Mouse (Mus musculus) layer of hippocampus, postnatal 36 days (tissue): Measurements from ENCODE around the gene Usp49. TPM values are rescaled to one million over a fixed set of nuclear protein-coding genes. Genes with fewer than 3 reads are reported as not detected.

Source experiments
- DNase-seq, 2 experiments: peaks; one replicate each; pipeline ENCODE4 v3.0.0; 2022
- total RNA-seq, 2 experiments: library from RNA; stranded (reverse); gene quantifications; 2 replicates each; pipeline ENCODE4 v1.2.3; 2021

Gene Usp49
- total RNA-seq, 2 experiments from 2014 or later = 10.5 to 11.5 TPM

- peak; percentile 96 for DNase-seq
Measured at GRCm38 (mm10) chr17:47694503-47695336, 64.2 kb downstream of the Usp49 start, which contains the start of gene Prickle4. Prickle4 (minus strand) TSS chr17:47694736.

- no peak for DNase-seq
Measured at GRCm38 (mm10) chr17:47695337-47695710, 64.8 kb downstream of the Usp49 start.

GRCm38 (mm10) chr17:47698156-47698555, 67.7 kb downstream of the Usp49 start:
- no peak for DNase-seq

GRCm38 (mm10) chr17:47699055-47699454, 68.6 kb downstream of the Usp49 start:
- no peak for DNase-seq

GRCm38 (mm10) chr17:47701793-47702192, 71.3 kb downstream of the Usp49 start:
- DNase-seq = no peak

- DNase-seq = no peak
Measured at GRCm38 (mm10) chr17:47702548-47703345, 72.3 kb downstream of the Usp49 start.

GRCm38 (mm10) chr17:47703556-47703955, 73.1 kb downstream of the Usp49 start:
- no peak for DNase-seq

- no peak for DNase-seq
Measured at GRCm38 (mm10) chr17:47704692-47705091, 74.2 kb downstream of the Usp49 start.

GRCm38 (mm10) chr17:47706196-47706595, 75.7 kb downstream of the Usp49 start:
- no peak for DNase-seq

- no peak for DNase-seq
Measured at GRCm38 (mm10) chr17:47707961-47708360, 77.5 kb downstream of the Usp49 start.

- no peak for DNase-seq
Measured at GRCm38 (mm10) chr17:47708972-47709371, 78.5 kb downstream of the Usp49 start.

GRCm38 (mm10) chr17:47710036-47710435, 79.5 kb downstream of the Usp49 start:
- no peak for DNase-seq

- DNase-seq = no peak
Measured at GRCm38 (mm10) chr17:47711883-47712282, 81.4 kb downstream of the Usp49 start.

- no peak for DNase-seq
Measured at GRCm38 (mm10) chr17:47712889-47713571, 82.5 kb downstream of the Usp49 start.

- DNase-seq = no peak
Measured at GRCm38 (mm10) chr17:47715037-47715436, 84.5 kb downstream of the Usp49 start.

- no peak for DNase-seq
Measured at GRCm38 (mm10) chr17:47721183-47721582, 90.7 kb downstream of the Usp49 start.

- DNase-seq = no peak
Measured at GRCm38 (mm10) chr17:47726566-47726965, 96.1 kb downstream of the Usp49 start, which contains the start of gene Pgc. Pgc (plus strand) TSS chr17:47726842.

GRCm38 (mm10) chr17:47730633-47731575, 100.4 kb downstream of the Usp49 start:
- DNase-seq = no peak

GRCm38 (mm10) chr17:47735553-47736100, 105.1 kb downstream of the Usp49 start:
- DNase-seq = no peak
